8 mouse cellular contexts compared by ENCODE assay signal in genomic region chr12:52097049-52097649, GRCm38 (mm10). TPM values are rescaled to one million over a fixed set of nuclear protein-coding genes. Genes with fewer than 3 reads are reported as not detected.
DNase-seq lines count a peak whose midpoint lies in the region; ATAC-seq and TF ChIP-seq lines count a peak whose summit lies in the region.

No protein-coding gene starts in this region.

- H3K36me3 ChIP-seq in forebrain, embryonic 16.5 days (ENCODE audit: control insufficient read depth, insufficient read depth), result no peaks in the 10 kb centered on the region
- H3K36me3 ChIP-seq in liver, embryonic 15.5 days (replicated peaks), result no peaks in the 10 kb centered on the region

- intact Hi-C loops in gastrocnemius, adult 2 months (cut with DNase I), result no loop called here

- peak; percentile 73 for ATAC-seq in forebrain, embryonic 16.5 days
- no peak for ATAC-seq in liver, embryonic 15.5 days (ENCODE audit: insufficient read depth)
- no peak for ATAC-seq in megakaryocyte progenitor cell, adult 5-6 weeks (replicated peaks; ENCODE audit: poor library complexity)

- no peak overlapping the region for H3K9ac ChIP-seq in forebrain, embryonic 16.5 days (replicated peaks; ENCODE audit: low read depth, low read length)
- no peak overlapping the region for H3K9ac ChIP-seq in liver, embryonic 15.5 days

- 0 out of 2 replicates have a peak, but pooled peaks cover 3% of the 10 kb centered on the region for H3K4me1 ChIP-seq in forebrain, embryonic 16.5 days (replicated peaks; ENCODE audit: control insufficient read depth, insufficient read depth, low read length)
- H3K4me1 ChIP-seq in liver, embryonic 15.5 days (replicated peaks), result peaks cover 10% of the 10 kb centered on the region; the same call in 1 of the 2 replicates

- 71% methylated on average over 13 of the region's 13 CpGs for WGBS in forebrain, embryonic 16.5 days
- WGBS in liver, embryonic 15.5 days (ENCODE audit: insufficient replicate concordance), result 63% methylated on average over 13 of the region's 13 CpGs

- H3K4me3 ChIP-seq in gastrocnemius, adult 2 months, result peak overlapping the region; percentile 98
- H3K4me3 ChIP-seq in forebrain, embryonic 16.5 days (replicated peaks; ENCODE audit: low read length), result peak overlapping the region; percentile 87
- peak overlapping the region; percentile 84 for H3K4me3 ChIP-seq in liver, embryonic 15.5 days (replicated peaks)

- H3K27me3 ChIP-seq in forebrain, embryonic 16.5 days (replicated peaks; ENCODE audit: control insufficient read depth, insufficient read depth, low read length), result no peaks in the 10 kb centered on the region
- no peaks in the 10 kb centered on the region for H3K27me3 ChIP-seq in liver, embryonic 15.5 days

- TF ChIP-seq CTCF in gastrocnemius, adult 2 months (IDR thresholded peaks at IDR 0.05), result no peak

- peak overlapping the region; percentile 85 for H3K27ac ChIP-seq in gastrocnemius, adult 2 months
- H3K27ac ChIP-seq in forebrain, embryonic 16.5 days (ENCODE audit: low read length), result no peak overlapping the region
- H3K27ac ChIP-seq in liver, embryonic 15.5 days (replicated peaks), result no peak overlapping the region

- DNase-seq in gastrocnemius, adult 2 months, result no peak
- no peak for DNase-seq in gastrocnemius, postnatal 4 days (ENCODE audit: low spot score in 2 of 2)
- peak; percentile 14 for DNase-seq in CD4-positive helper T cell, adult 2 months (ENCODE audit: low read depth, low spot score)
- no peak for DNase-seq in T-cell, adult 2 months (ENCODE audit: low spot score)
- DNase-seq in spleen, adult 12 weeks (ENCODE audit: low spot score), result no peak

- no peaks in the 10 kb centered on the region for H3K9me3 ChIP-seq in forebrain, embryonic 16.5 days (ENCODE audit: control insufficient read depth, low read length)
- H3K9me3 ChIP-seq in liver, embryonic 15.5 days (replicated peaks), result no peaks in the 10 kb centered on the region

- H3K4me2 ChIP-seq in forebrain, embryonic 16.5 days (ENCODE audit: low read length), result peak overlapping the region; percentile 66
- H3K4me2 ChIP-seq in liver, embryonic 15.5 days, result peak overlapping the region; percentile 74

RNA-seq across cellular contexts. Expression of gene Nubpl, which starts 0.4 kb away (rescaled TPM):
- 1 to 10 TPM; 4.9 to 5.6 TPM for total RNA-seq in gastrocnemius, adult 2 months (2021)
- 1 to 10 TPM; 4.3 to 5.3 TPM for total RNA-seq in gastrocnemius, postnatal 4 days (2021)
- 9.5 and 9.6 TPM in 2 replicates for polyA plus RNA-seq in forebrain, embryonic 16.5 days (2015; fragmentation: Nextera tagmentation; extraction: Ambion mirVana)
- polyA plus RNA-seq in liver, embryonic 15.5 days (2015; fragmentation: Nextera tagmentation; extraction: Ambion mirVana), result 3.7 and 4.3 TPM in 2 replicates
- 8.6 and 10.3 TPM in 2 replicates for total RNA-seq in megakaryocyte progenitor cell, adult 5-6 weeks (2015)
- total RNA-seq in megakaryocyte progenitor cell, adult 5-6 weeks (2017), result 2.8 and 4.2 TPM in 2 replicates
